Mouse (Mus musculus): ENCODE measurements around the gene Hsd11b1. TPM values are rescaled to one million over a fixed set of nuclear protein-coding genes. Genes with fewer than 3 reads are reported as not detected.
A peak's percentile ranks its signal among the peaks of the same experiment; 100 is the strongest.

Gene Hsd11b1
- total RNA-seq, 2 experiments from 2014 or later = 4.0 to 4.3 TPM

GRCm38 (mm10) chr1:193242863-193243262 lies 21.0 kb downstream of the Hsd11b1 start:
- no peak for DNase-seq

DNA sequence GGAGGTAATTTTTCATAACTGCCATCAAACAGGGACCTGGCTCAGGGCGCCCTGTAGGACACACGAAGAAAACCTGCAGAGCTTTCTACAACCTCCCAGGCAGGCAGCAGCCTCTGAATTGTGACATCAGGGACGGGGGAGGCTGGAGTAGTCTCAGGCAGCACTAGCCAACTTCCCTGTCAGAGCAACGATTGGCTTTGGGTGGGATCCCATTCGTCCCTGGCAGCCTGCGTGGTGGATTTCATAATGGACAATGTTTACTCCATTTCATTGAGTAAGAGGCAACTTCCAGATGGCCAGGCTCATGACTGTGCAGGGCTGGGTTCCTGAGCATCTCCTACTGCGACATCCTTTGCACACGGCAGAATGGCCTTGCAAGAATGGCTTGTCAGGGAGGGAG lies 21.6 kb downstream of the Hsd11b1 start:
- DNase-seq = peak; percentile 75

GRCm38 (mm10) chr1:193241436-193241835 lies 22.4 kb downstream of the Hsd11b1 start:
- no peak for DNase-seq

DNA sequence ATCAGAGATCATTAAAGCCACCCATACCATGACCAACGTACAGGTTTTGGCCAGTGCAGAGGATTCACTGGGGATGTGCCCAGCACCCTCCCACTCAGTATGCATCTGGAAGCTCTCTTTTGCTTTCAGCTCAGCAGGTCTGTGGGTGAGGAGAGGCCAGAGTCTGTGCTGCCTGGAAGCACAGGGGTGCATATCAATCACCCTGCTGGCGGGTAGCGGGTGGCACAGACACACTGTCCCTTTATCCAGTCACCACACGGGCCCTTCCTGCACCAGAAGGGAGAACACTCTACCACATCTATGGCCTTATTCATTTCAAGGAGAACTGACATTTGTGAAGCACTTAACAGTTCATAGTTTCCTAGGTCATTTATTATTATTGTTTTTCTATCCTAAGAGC lies 25.4 kb downstream of the Hsd11b1 start:
- no peak for DNase-seq

- DNase-seq = no peak
Measured at GRCm38 (mm10) chr1:193234930-193235329, 28.9 kb downstream of the Hsd11b1 start.

GRCm38 (mm10) chr1:193234130-193234645 lies 29.7 kb downstream of the Hsd11b1 start:
- no peak for DNase-seq

GRCm38 (mm10) chr1:193232732-193233131 lies 31.1 kb downstream of the Hsd11b1 start:
- DNase-seq = no peak

DNA sequence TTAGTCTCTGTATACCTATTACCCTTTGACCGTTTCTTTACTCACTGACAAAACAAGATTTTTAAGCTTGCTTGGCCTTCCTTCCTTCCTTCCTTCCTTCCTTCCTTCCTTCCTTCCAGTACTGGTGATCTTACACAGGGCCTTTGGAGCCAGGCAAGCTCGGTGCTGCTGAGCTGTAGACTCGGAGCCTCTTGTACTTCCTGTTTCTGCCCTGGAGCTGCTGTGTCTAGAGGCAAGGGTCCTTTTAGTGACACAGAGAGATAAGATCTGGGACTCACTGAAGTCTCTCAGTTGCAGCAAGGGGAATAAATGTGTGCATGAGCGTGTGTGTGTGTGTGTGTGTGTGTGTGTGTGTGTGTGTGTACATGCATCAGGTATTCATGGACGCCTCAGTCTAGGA lies 32.9 kb downstream of the Hsd11b1 start:
- no peak for DNase-seq

DNA sequence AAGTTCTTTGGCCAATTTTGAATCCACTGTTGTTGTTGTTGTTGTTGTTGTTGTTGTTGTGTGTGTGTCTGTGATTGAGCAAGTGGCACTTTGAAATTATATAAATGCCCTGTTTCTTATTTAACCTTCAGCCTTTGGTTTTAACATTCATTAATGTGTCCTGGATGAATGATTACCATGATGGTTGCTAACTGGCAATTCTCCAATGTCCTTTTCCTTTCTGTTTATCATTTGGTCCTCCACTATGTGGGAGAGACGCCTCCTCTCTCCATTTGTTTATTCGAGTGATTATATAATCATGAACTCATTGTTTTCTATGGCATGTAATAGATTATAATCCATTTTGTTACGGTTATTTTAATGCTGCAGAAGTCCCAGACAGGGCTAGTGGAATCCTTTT lies 33.3 kb downstream of the Hsd11b1 start:
- DNase-seq = no peak

DNA sequence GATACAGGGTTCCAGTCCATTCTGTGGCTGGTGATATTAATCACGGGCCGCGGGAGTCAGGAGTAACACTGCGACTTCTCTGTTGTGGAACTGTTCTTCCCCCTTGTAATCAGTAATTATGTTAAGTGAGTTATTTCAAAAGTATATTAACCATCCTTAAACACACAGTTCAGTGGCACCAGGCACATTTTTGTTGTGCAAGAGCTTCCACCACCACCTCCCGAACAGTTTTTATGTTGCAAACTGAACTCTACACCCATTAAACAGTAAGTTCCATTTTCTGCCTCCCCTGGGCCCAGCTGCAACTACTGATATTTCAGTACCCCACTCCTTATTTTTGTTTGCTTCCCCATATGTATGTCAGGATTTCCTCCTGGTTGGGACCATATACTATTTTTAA lies 34.3 kb downstream of the Hsd11b1 start:
- DNase-seq = no peak

DNA sequence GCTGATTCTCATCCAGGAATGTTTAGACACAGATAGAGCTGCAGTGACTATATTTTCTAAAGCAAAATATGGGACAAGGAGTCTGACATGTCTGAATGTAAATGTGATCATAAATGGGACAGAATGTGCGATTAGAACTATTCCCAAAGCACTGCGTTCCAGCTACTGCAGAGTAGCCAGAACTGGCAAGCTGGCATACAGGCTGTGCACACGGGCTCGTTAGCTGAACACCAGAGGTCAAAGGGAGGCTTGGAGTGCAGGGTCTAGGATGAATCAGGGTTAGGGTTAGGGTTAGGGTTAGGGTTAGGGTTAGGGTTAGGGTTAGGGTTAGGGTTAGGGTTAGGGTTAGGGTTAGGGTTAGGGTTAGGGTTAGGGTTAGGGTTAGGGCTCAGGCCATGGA lies 36.3 kb downstream of the Hsd11b1 start:
- DNase-seq = no peak

DNA sequence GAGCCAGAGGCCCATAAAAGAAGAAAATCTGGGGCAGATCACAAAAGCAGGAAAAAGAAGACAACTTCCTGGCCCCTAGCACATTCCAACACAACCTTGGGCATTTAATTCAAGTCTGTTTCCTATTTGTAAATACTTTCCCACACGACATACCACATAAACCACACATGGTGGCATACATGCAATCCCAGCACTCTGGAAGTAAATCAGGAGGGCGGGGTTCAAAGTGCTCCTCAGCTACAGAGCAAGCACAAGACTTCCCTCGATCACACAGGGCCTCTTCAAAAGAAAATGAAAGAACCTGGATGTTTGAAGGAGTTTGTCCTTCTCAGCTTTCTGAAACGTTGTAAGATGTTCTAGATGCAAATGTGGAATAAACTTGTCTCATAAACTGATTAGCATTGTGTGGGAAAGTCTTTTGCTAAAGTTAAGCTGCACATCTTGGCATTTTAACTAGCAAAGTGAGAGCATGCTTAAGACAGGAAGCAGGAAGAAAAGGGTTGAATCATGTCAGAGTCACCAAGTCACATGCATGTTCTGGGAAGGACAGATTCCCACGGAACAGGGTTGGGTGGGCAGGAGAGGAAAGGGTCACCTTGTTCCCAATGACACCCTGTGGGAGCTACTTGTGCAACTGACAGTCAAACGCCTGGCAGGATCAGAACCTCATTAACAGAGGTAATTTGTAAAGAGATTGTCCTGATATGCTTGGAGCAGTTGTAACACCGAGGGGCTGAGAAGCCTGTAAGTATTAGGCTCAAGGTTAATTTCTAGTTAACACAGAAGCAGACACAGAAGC lies 37.0 kb downstream of the Hsd11b1 start:
- DNase-seq = no peak

DNA sequence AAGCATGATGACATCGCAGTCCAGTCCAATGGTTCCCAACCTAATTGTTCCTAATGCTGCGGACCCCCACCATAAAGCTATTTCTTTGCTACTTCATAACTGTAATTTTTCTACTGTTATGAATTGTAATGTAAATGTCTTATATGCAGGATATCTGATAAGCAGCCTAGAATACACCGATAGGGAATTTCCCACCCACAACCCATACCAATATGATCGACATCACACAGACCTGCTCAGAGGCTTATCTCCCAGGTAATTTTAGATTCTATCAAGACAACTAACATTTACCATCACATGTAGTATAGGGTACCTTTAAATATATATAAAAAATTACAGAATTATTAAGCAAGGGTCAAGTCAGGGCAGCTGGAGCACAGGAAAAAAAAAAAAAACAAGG lies 37.8 kb downstream of the Hsd11b1 start:
- DNase-seq = no peak

GRCm38 (mm10) chr1:193225531-193225930 lies 38.3 kb downstream of the Hsd11b1 start:
- DNase-seq = no peak

GRCm38 (mm10) chr1:193220408-193220807 lies 43.5 kb downstream of the Hsd11b1 start:
- DNase-seq = no peak

DNA sequence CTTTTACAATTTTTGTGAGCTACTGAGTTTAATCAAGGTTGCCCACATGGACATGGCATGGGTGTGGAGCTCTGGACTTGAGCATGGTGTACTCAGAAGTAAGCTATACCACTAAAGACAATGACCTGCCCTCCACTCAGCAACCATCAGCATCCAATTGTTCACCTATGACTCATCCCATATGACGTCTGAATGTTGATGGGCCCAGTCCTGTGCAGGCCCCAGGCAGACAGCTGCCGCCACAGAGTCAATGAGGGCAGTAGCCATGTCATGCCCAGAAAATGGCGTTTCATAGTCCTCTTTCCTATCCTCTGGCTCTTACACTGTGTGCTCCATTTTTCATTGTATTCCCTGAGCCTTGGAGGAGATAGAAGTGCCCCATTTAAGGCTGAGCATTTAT lies 47.9 kb downstream of the Hsd11b1 start:
- no peak for DNase-seq

- DNase-seq = no peak
Measured at GRCm38 (mm10) chr1:193214053-193214452, 49.8 kb downstream of the Hsd11b1 start.

DNA sequence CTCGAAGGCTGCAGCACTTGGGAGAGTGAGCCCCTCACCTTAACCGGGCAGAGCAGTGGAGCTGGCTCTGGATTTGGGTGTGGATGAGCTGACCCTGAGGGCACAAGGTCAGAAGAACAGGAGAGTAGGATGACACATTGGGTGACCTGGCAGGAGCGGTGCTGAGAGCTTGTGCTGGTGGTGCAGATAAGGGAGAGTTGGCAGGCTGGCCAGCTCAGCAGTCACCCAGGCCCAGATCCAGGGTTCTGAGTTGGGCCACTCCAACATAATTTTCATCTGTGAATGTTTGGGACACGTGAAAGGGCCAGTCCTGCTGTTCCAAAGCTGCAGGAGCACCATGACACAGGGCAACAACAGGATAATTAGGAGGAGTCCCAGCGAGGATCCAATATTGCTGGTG lies 52.5 kb downstream of the Hsd11b1 start:
- DNase-seq = no peak

- peak; percentile 44 for DNase-seq
Measured at GRCm38 (mm10) chr1:193208178-193208577, 55.7 kb downstream of the Hsd11b1 start.

DNA sequence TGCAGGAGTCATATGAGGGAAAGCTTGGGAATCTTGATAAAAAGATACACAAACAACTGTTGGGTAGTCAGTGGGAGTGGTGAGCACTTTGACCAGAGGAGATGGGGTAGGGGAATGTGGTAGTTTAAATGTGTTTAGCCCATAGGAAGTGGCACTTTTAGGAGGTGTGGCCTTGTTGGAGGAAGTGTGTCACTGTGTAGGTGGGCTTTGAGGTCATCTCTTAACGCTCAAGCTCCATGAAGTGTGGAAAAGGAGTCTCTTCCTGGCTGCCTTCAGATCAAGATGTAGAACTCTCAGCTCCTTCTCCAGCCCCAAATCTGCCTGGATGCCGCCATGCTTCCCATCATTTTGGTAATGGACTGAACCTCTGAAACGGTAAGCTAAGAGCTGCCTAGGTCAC lies 56.4 kb downstream of the Hsd11b1 start, which contains the start of gene Lamb3:
Lamb3 (plus strand) TSS at position 197 of the 400 bp plus-strand sequence.
- DNase-seq = no peak

GRCm38 (mm10) chr1:193205431-193205830 lies 58.4 kb downstream of the Hsd11b1 start:
- DNase-seq = no peak

DNA sequence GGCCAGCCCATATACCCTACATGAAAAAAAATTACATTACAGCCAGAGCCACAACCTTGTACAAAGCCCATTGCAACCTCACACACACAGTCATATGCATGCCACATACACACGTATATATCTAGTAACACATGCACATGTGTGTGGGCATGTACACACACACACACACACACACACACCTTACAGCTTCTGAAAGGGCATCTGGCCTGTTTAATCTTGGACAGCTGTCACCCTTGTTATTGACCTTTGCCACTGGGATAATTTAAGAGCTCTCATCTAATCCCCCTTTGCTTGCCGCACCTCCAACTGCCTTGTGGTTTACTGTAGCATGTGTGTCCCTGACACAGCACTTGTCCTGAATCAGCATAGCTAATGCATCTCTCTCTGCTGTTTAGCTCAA lies 60.1 kb downstream of the Hsd11b1 start:
- no peak for DNase-seq

GRCm38 (mm10) chr1:193201383-193201778 lies 62.5 kb downstream of the Hsd11b1 start, which contains the start of gene Traf3ip3:
Traf3ip3 (minus strand) TSS chr1:193201703.
- no peak for DNase-seq
